Mouse (Mus musculus) ES-E14 (cell line): ENCODE measurements at regions not wholly inside any gene's neighbourhood (a gene's known extent, or its start where the extent isn't known, plus 50 kb on each side); places are given as distances from the start of the nearest gene placed in this dataset.

Experiments used
- DNase-seq: peaks from one replicate; pipeline ENCODE4 v3.0.0-alpha.2; 2013; ENCODE audit warnings: low read depth, low spot score
- H3K27ac ChIP-seq: 2 replicates; pipeline ENCODE4 v1.5.1; 2012; ENCODE audit warnings: low read depth, mild to moderate bottlenecking, low read length, moderate library complexity, mixed read lengths; ENCODE audit not compliant: poor library complexity, insufficient read depth, severe bottlenecking
- H3K36me3 ChIP-seq: 2 replicates; pipeline ENCODE4 v1.6.1; 2012; ENCODE audit warnings: mild to moderate bottlenecking, low read length, moderate library complexity, mixed read lengths; ENCODE audit not compliant: control insufficient read depth, poor library complexity, insufficient read depth, severe bottlenecking
- H3K4me1 ChIP-seq, 2 experiments: fragments of 150-350 bp in 1 of 2; sonication (generic) in 1 of 2; 2 replicates each; pipeline ENCODE4 v1.6.1; 2012; ENCODE audit warnings: low read length in 2 of 2, mild to moderate bottlenecking in 1 of 2, mixed read lengths in 1 of 2; ENCODE audit not compliant: control insufficient read depth in 2 of 2, insufficient read depth in 2 of 2, poor library complexity in 1 of 2
- H3K4me3 ChIP-seq, 2 experiments: fragments of 150-350 bp in 1 of 2; sonication (generic) in 1 of 2; 2 replicates each; pipeline ENCODE4 v1.5.1; 2012; ENCODE audit warnings: low read length in 2 of 2, low read depth in 1 of 2, mild to moderate bottlenecking in 1 of 2, mixed read lengths in 1 of 2; ENCODE audit not compliant: insufficient read depth in 1 of 2, poor library complexity in 1 of 2, severe bottlenecking in 1 of 2
- H3K9ac ChIP-seq: 2 replicates; pipeline ENCODE4 v1.6.1; 2012; ENCODE audit warnings: low read depth, mild to moderate bottlenecking, low read length, mixed read lengths; ENCODE audit not compliant: poor library complexity, insufficient read depth, severe bottlenecking
- H3K9me3 ChIP-seq: fragments of 150-350 bp; sonication (generic); 2 replicates; pipeline ENCODE4 v1.6.1; 2012; ENCODE audit warnings: low read depth, mild to moderate bottlenecking, low read length; ENCODE audit not compliant: control insufficient read depth, insufficient read depth
- CHD2 ChIP-seq: IDR thresholded peaks from 2 replicates; pipeline ENCODE4 v1.6.1; 2014; ENCODE audit warnings: mild to moderate bottlenecking, low read depth, low read length, inconsistent platforms
- HCFC1 ChIP-seq: IDR thresholded peaks from 2 replicates; pipeline ENCODE4 v1.6.1; 2012; ENCODE audit warnings: low read length, inconsistent platforms, borderline replicate concordance; ENCODE audit not compliant: insufficient read depth
- MAFK ChIP-seq: IDR thresholded peaks from 2 replicates; pipeline ENCODE4 v1.6.1; 2014; ENCODE audit warnings: mild to moderate bottlenecking, low read depth, low read length, inconsistent platforms; ENCODE audit not compliant: insufficient read depth
- ZC3H11A ChIP-seq: IDR thresholded peaks from 2 replicates; pipeline ENCODE4 v1.6.1; 2012; ENCODE audit warnings: low read depth, mild to moderate bottlenecking, inconsistent platforms, low read length, borderline replicate concordance
- ZNF384 ChIP-seq: IDR thresholded peaks from 2 replicates; pipeline ENCODE4 v1.6.1; 2012; ENCODE audit warnings: low read depth, low read length, inconsistent platforms
- in situ Hi-C, 2 experiments: fragments of 600-800 bp; cut with MboI; formaldehyde crosslinking; loops; one replicate each; pipeline ENCODE4 v1.15.1; 2025; ENCODE audit warnings: low sequenced_read_pairs in 2 of 2, inconsistent platforms in 1 of 2; ENCODE audit not compliant: unreplicated experiment in 2 of 2

DNA sequence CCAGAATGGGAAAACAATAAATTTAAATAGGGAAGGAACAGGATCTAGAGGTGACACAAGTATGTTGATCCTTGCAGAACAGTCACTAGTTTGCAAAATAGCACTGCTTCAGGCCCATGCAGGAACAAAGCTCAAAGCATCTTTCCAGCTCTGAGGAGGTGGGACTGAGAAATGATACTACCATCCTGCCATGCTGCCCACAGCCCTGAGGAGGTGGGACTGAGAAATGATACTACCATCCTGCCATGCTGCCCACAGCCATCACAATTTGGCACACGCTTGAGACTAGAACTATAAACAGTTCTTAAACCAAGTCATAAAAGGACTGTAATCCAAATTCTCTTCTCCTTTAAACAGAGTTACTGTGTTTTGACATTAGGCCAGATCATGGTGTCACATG is 174.5 kb upstream of the Lrig1 start:
- Histone ChIP-seq H3K9me3 (no peaks in the 10 kb centered on the region), H3K4me1 (no peaks in the 10 kb centered on the region), H3K4me3 (no peak overlapping the region), H3K36me3 (no peaks in the 10 kb centered on the region), H3K9ac (no peak overlapping the region), H3K27ac (no peak overlapping the region)
- DNase-seq = no peak
- no peak for TF ChIP-seq MAFK
- TF ChIP-seq CHD2 = no peak
- no peak for TF ChIP-seq HCFC1
- no peak for TF ChIP-seq ZC3H11A
- no peak for TF ChIP-seq ZNF384
- in situ Hi-C loops = no loop called here

- no peak for TF ChIP-seq CHD2
- no peak for TF ChIP-seq HCFC1
- TF ChIP-seq ZC3H11A = no peak
- no peak for TF ChIP-seq ZNF384
- TF ChIP-seq MAFK = no peak
- Histone ChIP-seq H3K9ac (no peak overlapping the region), H3K36me3 (no peaks in the 10 kb centered on the region), H3K27ac (no peak overlapping the region), H3K9me3 (no peaks in the 10 kb centered on the region), H3K4me3 (no peak overlapping the region), H3K4me1 (no peaks in the 10 kb centered on the region)
- in situ Hi-C loops = no loop called here
- no peak for DNase-seq
Measured at GRCm38 (mm10) chr6:94867952-94868351, 168.0 kb upstream of the Lrig1 start.

GRCm38 (mm10) chr6:94865498-94865897 is 165.5 kb upstream of the Lrig1 start:
- no peak for TF ChIP-seq ZNF384
- TF ChIP-seq CHD2 = no peak
- TF ChIP-seq ZC3H11A = no peak
- no peak for TF ChIP-seq HCFC1
- TF ChIP-seq MAFK = no peak
- in situ Hi-C loops = no loop called here
- H3K36me3 ChIP-seq = no peaks in the 10 kb centered on the region

GRCm38 (mm10) chr6:94858121-94858621 is 158.2 kb upstream of the Lrig1 start:
- no peak overlapping the region for H3K27ac ChIP-seq
- H3K9ac ChIP-seq = no peak overlapping the region
- in situ Hi-C loops = no loop called here

More at GRCm38 (mm10) chr6:94865498-94865897, 165.5 kb upstream of the Lrig1 start:
- Histone ChIP-seq H3K9ac (no peak overlapping the region), H3K9me3 (no peaks in the 10 kb centered on the region), H3K4me1 (no peaks in the 10 kb centered on the region), H3K27ac (no peak overlapping the region), H3K4me3 (no peak overlapping the region)
- DNase-seq = no peak

DNA sequence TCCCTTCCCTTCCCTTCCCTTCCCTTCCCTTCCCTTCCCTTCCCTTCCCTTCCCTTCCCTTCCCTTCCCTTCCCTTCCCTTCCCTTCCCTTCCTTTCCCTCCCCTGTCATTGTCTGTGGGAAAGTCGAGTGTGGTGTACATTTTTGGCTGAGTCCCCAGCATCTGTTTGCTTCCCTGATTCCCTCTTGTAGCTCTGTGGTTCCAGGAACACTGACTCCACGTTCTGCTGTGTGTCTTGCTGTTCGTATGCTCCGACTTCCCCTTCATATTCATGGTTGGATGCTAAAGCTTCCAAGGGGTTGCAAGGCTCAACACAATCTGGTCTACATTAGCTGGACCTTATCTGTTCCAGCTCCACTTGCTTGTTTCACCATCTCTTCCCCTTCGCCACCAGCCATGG is 150.2 kb upstream of the Lrig1 start:
- Histone ChIP-seq H3K36me3 (no peaks in the 10 kb centered on the region), H3K4me3 (no peak overlapping the region), H3K4me1 (0 out of 4 replicates have a peak, but pooled peaks cover 0 to 1% of the 10 kb centered on the region in 2 experiments), H3K9ac (no peak overlapping the region), H3K27ac (no peak overlapping the region), H3K9me3 (no peaks in the 10 kb centered on the region)
- in situ Hi-C loops = no loop called here
- TF ChIP-seq ZNF384 (no peak), CHD2 (no peak), MAFK (no peak), HCFC1 (no peak), ZC3H11A (no peak)
- DNase-seq = no peak

More at GRCm38 (mm10) chr6:94858121-94858621, 158.2 kb upstream of the Lrig1 start:
- TF ChIP-seq CHD2 (no peak), ZNF384 (no peak), HCFC1 (no peak), ZC3H11A (no peak), MAFK (no peak)
- Histone ChIP-seq H3K36me3 (no peaks in the 10 kb centered on the region), H3K9me3 (no peaks in the 10 kb centered on the region), H3K4me3 (no peak overlapping the region), H3K4me1 (no peaks in the 10 kb centered on the region)
- DNase-seq = no peak
